Comparison of ENCODE assay signal across 26 mouse cellular contexts in genomic region chr6:102724315-102724714, GRCm38 (mm10).
"Had no signal": no experiment of that assay in that cellular context is flagged by ENCODE, and none has a peak within 500 bp of the region (broad histone marks: within the 10 kb centered on the region; RNA-seq: fewer than 3 reads in every experiment).

No protein-coding gene starts in this region.

- H3K4me2 ChIP-seq: embryonic facial prominence, embryonic 12.5 days; embryonic facial prominence, embryonic 13.5 days; embryonic facial prominence, embryonic 15.5 days; forebrain, embryonic 12.5 days; forebrain, embryonic 13.5 days; forebrain, embryonic 15.5 days had no signal

- H3K4me3 ChIP-seq: embryonic facial prominence, embryonic 10.5 days; embryonic facial prominence, embryonic 12.5 days; embryonic facial prominence, embryonic 13.5 days; embryonic facial prominence, embryonic 15.5 days; erythroblast, embryonic 14.5 days; forebrain, embryonic 10.5 days; forebrain, embryonic 12.5 days; forebrain, embryonic 13.5 days; forebrain, embryonic 15.5 days; gastrocnemius, adult 2 months; heart, adult 2 months had no signal

- H3K27ac ChIP-seq: embryonic facial prominence, embryonic 10.5 days; embryonic facial prominence, embryonic 12.5 days; embryonic facial prominence, embryonic 13.5 days; embryonic facial prominence, embryonic 15.5 days; forebrain, embryonic 10.5 days; forebrain, embryonic 12.5 days; forebrain, embryonic 13.5 days; forebrain, embryonic 15.5 days; gastrocnemius, adult 2 months; heart, adult 2 months had no signal

- H3K4me1 ChIP-seq: embryonic facial prominence, embryonic 10.5 days; embryonic facial prominence, embryonic 12.5 days; embryonic facial prominence, embryonic 13.5 days; embryonic facial prominence, embryonic 15.5 days; forebrain, embryonic 10.5 days; forebrain, embryonic 12.5 days; forebrain, embryonic 13.5 days; forebrain, embryonic 15.5 days had no signal

- DNase-seq: cerebellum, adult 9-11 months; cerebellum, postnatal 10 days; cerebellum, postnatal 14 days; cerebellum, postnatal 25 days; cerebellum, postnatal 36 days; embryo, embryonic 11 days; forebrain, postnatal 0 days; gastrocnemius, adult 2 months; gastrocnemius, postnatal 10 days; gastrocnemius, postnatal 14 days; gastrocnemius, postnatal 25 days; gastrocnemius, postnatal 36 days; heart, adult 11 months; heart, adult 18-20 months; heart, adult 2 months had no signal

- ATAC-seq: forebrain, embryonic 13.5 days; forebrain, embryonic 14.5 days; forebrain, embryonic 15.5 days; forebrain, embryonic 16.5 days; forebrain, postnatal 0 days had no signal

- H3K9me3 ChIP-seq: embryonic facial prominence, embryonic 10.5 days; embryonic facial prominence, embryonic 12.5 days; embryonic facial prominence, embryonic 13.5 days; embryonic facial prominence, embryonic 15.5 days; forebrain, embryonic 10.5 days; forebrain, embryonic 12.5 days; forebrain, embryonic 13.5 days; forebrain, embryonic 15.5 days had no signal

- H3K36me3 ChIP-seq: embryonic facial prominence, embryonic 10.5 days; embryonic facial prominence, embryonic 12.5 days; embryonic facial prominence, embryonic 13.5 days; embryonic facial prominence, embryonic 15.5 days; forebrain, embryonic 10.5 days; forebrain, embryonic 12.5 days; forebrain, embryonic 15.5 days had no signal

- H3K9ac ChIP-seq: embryonic facial prominence, embryonic 12.5 days; embryonic facial prominence, embryonic 13.5 days; embryonic facial prominence, embryonic 15.5 days; forebrain, embryonic 12.5 days; forebrain, embryonic 13.5 days; forebrain, embryonic 15.5 days; forebrain, postnatal 0 days had no signal

- H3K27me3 ChIP-seq: embryonic facial prominence, embryonic 12.5 days; embryonic facial prominence, embryonic 13.5 days; embryonic facial prominence, embryonic 15.5 days; forebrain, embryonic 12.5 days; forebrain, embryonic 13.5 days; forebrain, embryonic 15.5 days had no signal
